Mouse (Mus musculus) left cerebral cortex, adult 11 months (tissue): Measurements from ENCODE around the gene Sntb2.
"Not testable (repeated sequence)": the region's sequence is repeated elsewhere in the genome, so short reads cannot be mapped to it uniquely, and the experiment has no call there.

Source experiments
- DNase-seq: peaks from one replicate; pipeline ENCODE4 v3.0.0; 2022; ENCODE audit warnings: low spot score

Gene Sntb2

DNA sequence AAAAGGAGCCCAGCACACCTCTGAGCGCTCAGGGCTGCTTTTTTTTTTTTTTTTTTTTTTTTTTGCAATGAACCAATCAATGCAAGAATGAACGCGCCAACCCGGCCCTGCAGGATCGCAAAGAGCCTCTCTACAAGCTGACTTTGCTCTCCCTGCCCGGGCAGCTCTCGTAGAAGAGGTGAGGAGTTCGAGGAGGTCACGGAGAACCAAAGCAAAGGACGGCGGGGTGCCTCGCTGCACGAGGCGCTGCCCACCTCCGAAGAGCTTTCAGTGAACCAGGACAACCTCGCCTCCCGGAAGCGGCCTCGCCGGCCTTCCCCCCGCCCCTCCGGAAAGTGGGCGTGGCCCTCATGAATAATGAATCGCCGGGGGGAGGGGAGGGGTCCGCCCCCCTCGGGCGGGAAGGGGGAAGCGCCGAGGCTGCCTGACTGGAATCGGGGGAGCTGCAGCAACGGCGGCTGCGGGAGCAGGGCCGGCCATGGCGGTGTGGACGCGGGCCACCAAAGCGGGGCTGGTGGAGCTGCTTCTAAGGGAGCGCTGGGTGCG lies at the start of gene Sntb2:
TSS of gene Sntb2 (plus strand) at position 427 of the 546 bp plus-strand sequence.
- peak; percentile 80 for DNase-seq

- DNase-seq, result peak; percentile 47
Measured at GRCm38 (mm10) chr8:106887336-106888189, 48.0 kb upstream of the Sntb2 start.

- no peak for DNase-seq
Measured at GRCm38 (mm10) chr8:106888803-106889202, 46.7 kb upstream of the Sntb2 start.

DNA sequence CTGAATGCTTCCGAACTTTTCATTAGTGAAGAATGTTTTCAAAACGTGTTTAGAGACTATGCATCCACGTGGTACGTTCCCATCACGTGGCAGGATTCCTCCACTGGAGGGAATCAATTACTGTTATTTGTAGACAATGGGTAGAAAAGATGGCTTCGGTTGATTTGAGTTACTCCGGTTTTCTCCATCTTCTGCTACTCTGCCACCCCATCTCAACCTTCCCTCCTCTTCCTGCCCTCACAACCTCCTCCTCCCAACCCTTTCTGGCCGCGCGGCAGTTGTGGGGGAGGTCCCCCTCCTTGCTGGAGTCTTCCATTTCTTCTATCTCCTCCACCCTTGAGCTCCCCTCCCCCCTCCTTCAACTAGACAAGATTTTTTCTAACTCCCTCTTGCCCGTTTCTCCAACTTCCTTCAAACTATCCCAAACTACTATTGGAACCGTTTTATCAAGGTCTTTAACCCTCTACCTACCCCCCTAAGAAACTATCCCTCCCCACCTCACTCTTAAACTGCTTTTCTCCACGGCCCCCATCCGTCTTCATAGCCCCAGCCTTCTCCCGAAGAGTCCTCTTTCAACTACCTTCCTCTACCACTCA lies 43.2 kb upstream of the Sntb2 start:
- no peak for DNase-seq

- DNase-seq, result no peak
Measured at GRCm38 (mm10) chr8:106892806-106893451, 42.6 kb upstream of the Sntb2 start.

DNA sequence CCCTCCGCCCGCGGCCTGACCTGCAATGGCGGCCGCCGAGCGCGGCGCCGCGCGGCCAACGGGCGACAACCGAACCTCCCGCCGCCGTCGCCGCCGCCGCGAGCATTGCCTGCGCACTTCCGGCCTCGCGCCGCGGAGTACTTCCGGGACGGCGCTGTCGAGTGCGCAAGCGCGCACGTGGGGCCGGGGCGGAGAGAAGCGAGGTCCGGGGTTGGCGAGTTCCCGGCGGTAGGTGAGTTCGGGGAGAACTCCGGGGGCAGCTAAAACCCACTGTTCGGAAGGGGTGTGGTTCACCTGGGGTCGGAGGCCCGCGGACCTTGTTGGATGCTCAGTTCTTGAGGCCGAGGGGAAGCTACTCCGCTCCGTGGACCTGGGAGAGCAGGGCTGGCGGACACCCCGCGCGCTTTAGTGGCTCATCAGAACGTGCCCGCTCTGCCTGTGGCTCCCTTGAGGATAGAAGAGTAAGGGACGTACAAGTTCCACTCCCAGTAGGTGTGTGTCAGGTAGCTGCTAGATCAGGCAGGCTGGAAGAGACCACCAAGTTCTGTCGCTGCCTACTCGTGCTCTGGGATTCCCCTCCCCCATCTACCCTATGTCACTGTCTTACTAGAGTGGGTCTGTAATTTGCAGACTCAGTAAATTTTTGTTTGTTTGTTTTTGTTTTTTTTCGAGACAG lies 41.9 kb upstream of the Sntb2 start, which contains the start of gene Utp4:
TSS of gene Utp4 (plus strand) at position 156 of the 676 bp plus-strand sequence.
- DNase-seq, result peak; percentile 62

DNA sequence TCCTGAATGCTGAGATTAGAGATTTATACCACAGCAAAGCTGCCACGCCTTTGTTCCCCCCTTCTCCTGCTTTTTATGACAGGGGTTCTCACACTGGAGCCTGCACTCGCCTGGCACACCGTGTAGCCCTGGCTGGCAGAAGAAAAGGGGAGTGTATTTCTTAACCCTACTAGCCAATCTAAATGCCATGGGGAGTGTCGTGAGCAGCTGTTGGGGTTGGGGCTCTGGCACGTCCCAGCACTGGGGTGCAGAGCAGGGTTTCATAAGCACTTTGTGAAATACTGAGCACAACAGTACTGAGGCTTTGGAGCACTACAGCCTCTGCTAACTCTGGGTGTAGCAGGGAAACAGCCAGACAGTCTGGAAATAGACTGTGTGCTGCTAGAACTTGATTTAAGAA lies 36.1 kb upstream of the Sntb2 start:
- DNase-seq, result no peak

- DNase-seq, result peak; percentile 57
Measured at GRCm38 (mm10) chr8:106905727-106906480, 29.6 kb upstream of the Sntb2 start.

DNA sequence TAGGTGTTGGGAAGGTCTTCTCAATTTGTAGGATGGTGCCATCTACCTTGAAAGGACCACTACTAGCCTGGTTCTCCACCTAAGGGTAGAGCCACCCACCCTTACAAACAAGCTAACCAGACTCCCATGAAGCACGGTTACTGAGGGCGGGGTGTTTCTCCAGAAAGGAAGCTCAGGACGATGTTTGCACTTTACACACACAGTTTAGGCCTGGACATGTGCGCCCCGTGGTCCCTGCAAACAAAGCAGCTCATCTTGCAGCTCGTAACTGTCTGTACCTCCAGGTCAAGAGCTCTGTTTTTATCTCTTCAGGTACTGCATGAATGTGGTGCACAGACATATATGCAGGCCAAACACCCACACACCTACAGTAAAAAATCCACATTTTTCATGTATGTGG lies 28.9 kb upstream of the Sntb2 start:
- DNase-seq, result no peak

GRCm38 (mm10) chr8:106907450-106907849 lies 28.1 kb upstream of the Sntb2 start:
- DNase-seq, result no peak

DNA sequence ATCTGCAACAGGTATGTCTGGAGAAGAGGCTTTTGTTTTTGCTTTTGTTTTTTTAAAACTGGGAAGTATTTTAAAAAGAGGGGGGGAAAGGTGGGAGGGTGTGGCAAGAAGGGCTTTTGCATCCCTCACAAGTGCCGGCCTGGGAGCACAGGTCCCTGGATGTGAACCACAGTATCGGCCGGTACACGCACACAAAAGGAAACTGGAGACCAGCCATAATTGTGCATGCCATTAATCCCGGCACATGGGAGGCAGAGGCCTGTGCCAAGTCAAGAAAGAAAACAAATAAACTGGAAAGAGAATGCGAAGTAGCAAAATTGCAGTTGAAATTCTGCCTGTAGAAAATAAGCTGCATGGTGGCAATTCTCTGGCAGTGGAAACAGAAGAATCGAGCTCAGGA lies 27.3 kb upstream of the Sntb2 start:
- DNase-seq, result no peak

DNA sequence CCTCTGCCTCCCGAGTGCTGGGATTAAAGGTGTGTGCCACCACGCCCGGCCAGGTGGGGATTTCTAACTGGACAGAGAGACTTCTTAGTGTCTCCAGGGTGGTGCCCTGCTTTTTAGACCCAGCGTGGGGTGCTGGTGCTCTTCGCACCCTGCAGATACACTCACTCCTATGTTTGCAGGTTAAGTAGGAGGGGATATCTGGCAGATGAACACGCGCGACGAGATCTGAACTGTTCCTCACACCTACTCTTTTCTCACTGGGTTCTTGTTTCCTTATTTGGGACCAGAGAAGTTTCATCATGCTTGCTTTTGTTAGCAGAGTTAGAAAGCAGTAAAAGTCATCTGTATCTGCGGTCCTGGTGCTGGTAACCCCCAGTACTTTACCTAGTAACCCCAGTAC lies 21.9 kb upstream of the Sntb2 start:
- no peak for DNase-seq

GRCm38 (mm10) chr8:106919721-106920394 lies 15.7 kb upstream of the Sntb2 start:
- DNase-seq, result no peak

DNA sequence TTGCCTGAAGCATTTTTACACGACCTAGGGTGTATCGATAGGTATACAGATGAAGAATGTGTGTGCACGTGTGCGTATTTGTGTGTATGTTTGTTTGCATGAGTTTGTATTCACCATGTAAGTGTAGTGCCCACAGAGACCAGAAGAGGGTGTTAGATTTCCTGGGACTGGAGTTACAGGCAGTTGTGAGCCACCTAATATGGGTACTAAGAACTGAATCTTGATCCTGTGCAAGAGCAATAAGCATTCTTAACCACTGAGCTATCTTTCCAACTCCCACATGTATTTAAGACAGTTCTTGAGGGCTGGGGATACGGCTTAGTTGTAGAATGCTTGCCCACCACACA lies 15.2 kb upstream of the Sntb2 start:
- DNase-seq, result no peak

- DNase-seq, result no peak
Measured at GRCm38 (mm10) chr8:106924057-106924456, 11.5 kb upstream of the Sntb2 start.

DNA sequence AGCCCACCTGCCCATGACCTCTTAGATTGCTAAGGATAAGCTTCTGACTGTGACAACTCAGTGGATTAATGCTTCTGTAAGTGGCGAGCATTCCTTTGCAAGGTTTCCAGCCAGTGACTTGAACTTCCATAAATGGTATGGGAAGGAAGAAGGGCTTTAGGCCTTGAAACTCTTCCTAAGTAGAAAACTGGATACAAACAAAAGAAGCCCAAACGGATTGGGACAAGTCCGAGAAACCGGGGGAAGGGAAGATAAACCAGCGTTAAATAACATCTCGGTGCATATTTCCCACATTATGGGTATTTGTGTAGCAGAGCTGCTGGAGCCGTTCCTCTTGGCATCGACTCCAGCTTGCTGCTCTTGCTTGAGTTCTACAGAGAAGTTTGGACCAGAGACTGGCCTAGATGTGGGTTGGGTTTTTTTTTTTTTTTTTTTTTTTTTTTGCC lies 10.6 kb upstream of the Sntb2 start:
- DNase-seq, result no peak

DNA sequence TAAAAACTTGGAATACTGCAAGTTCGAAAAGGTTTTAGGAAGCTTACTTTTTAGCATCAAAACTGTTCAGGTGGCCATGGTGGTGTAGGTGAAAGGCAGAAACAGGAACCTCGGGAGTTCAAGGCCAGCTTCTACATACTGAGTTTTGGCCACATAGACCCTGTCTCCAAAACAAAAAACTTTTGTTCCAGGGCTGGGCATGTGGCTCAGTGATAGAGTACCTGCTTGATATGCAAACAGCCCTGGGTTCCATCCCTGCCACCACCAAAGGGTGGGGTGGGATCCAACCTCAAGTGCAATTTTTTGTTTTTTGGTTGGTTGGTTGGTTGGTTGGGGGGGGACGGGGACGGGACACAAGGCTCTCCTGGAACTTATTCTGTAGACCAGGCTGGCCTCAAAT lies 10.1 kb upstream of the Sntb2 start:
- no peak for DNase-seq

DNA sequence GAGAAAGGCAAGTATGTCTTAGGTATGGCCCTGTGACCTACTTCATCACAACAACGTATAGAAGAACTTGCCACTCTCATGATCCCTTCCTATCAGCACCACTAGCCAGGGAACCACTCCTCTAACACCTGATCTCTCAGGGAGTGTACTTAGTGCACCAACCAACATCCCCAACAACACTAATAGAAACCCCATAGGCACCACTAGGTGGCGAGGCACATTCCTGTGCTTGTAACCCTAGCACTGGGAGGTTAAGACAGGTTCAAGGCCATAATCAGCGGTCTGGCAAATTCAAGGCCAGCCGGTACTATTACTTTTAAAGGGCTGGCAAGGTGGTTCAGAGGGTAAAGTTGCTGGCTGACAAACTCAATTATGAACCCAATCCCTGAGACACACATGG lies 8.3 kb upstream of the Sntb2 start:
- no peak for DNase-seq

DNA sequence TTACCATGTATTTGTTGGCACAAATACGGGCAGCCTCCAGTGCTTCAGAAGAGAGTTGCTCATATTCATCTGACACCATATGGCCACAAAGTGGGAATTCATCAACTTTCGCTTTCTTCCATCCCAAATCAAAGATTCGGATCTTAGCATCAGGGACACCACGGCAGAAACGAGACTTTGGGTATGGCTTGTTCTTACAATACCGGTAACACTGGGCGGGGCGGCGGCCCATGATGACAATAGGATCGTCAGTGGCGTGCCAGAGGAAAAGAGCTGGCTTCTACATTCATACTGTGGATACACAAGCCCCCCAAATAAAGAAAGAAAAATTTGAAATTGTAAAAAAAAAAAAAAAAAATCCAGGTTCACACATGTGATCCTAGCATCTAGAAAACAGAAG lies 7.4 kb upstream of the Sntb2 start:
- not testable (repeated sequence) for DNase-seq

- no peak for DNase-seq
Measured at GRCm38 (mm10) chr8:106929155-106929913, 6.2 kb upstream of the Sntb2 start.
